Mouse (Mus musculus) embryonic facial prominence, embryonic 12.5 days (tissue): ENCODE measurements around the gene Aamp. TPM values are rescaled to one million over a fixed set of nuclear protein-coding genes. Genes with fewer than 3 reads are reported as not detected.

Source experiments
- ATAC-seq: fragments of 200-750 bp; cut with Nextera tagmentation; 2 replicates; pipeline ENCODE4 v1.8.0; 2017; ENCODE audit not compliant: insufficient number of reproducible peaks, insufficient read depth, low FRiP score, low TSS enrichment
- H3K27ac ChIP-seq: fragments of 300-500 bp; sonication (generic); 2 replicates; pipeline ENCODE4 v1.5.1; 2016; ENCODE audit warnings: mild to moderate bottlenecking
- H3K27me3 ChIP-seq: fragments of 300-500 bp; sonication (generic); 2 replicates; pipeline ENCODE4 v1.6.1; 2016; ENCODE audit warnings: mild to moderate bottlenecking, moderate library complexity
- H3K36me3 ChIP-seq: fragments of 300-500 bp; sonication (generic); 2 replicates; pipeline ENCODE4 v1.6.1; 2016; ENCODE audit warnings: mild to moderate bottlenecking
- H3K4me1 ChIP-seq: fragments of 300-500 bp; sonication (generic); 2 replicates; pipeline ENCODE4 v1.6.1; 2016
- H3K4me2 ChIP-seq: fragments of 300-500 bp; sonication (generic); replicated peaks from 2 replicates; pipeline ENCODE4 v1.6.1; 2016; ENCODE audit warnings: mild to moderate bottlenecking, moderate library complexity
- H3K4me3 ChIP-seq: fragments of 300-500 bp; sonication (generic); 2 replicates; pipeline ENCODE4 v1.5.1; 2016; ENCODE audit warnings: mild to moderate bottlenecking
- H3K9ac ChIP-seq: fragments of 300-500 bp; sonication (generic); 2 replicates; pipeline ENCODE4 v1.6.1; 2016; ENCODE audit warnings: mild to moderate bottlenecking, moderate library complexity
- H3K9me3 ChIP-seq: fragments of 300-500 bp; sonication (generic); 2 replicates; pipeline ENCODE4 v1.6.1; 2016; ENCODE audit warnings: mild to moderate bottlenecking, moderate library complexity
- WGBS: fragments of 180-500 bp; shearing (Covaris S2); methylation state at CpG from one replicate; pipeline ENCODE4 v1.1.7; 2016; 5-methylcytosine and 5-hydroxymethylcytosine counted together
- polyA plus RNA-seq: library from polyadenylated mRNA; unstranded; fragments of >200 nt; fragmentation: Nextera tagmentation; extraction: Ambion mirVana; gene quantifications from 2 replicates; pipeline ENCODE4 v1.2.1, GENCODE M21; 2016

Aamp gene
- polyA plus RNA-seq, 1 experiment from 2014 or later, result 211 TPM

DNA sequence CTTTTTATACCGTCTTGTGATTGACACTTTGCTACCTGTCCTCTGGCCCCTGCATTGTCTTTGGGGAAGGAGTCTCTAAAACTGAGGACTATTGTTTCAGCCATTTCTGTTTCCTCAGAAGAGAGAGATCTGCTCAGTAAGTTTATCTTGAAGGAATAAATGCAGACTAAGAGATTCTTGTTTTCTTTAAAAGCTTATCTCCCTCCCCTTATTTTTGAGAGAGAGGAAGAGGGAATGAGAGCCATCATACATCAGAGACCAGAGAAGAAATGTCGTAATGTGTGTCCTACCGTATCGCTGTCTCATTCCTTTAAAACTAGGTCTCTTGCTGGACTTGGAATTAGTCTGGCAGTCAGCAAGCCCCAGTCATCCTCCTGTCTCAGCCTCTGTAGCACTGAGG lies 43.7 kb downstream of the Aamp start:
- H3K9ac ChIP-seq, result no peak overlapping the region
- peaks cover 32% of the 10 kb centered on the region for H3K4me1 ChIP-seq
- 83% methylated on average over 4 of the region's 4 CpGs for WGBS
- no peak overlapping the region for H3K4me2 ChIP-seq
- H3K4me3 ChIP-seq, result no peak overlapping the region
- H3K27me3 ChIP-seq, result no peaks in the 10 kb centered on the region
- H3K36me3 ChIP-seq, result no peaks in the 10 kb centered on the region
- no peaks in the 10 kb centered on the region for H3K9me3 ChIP-seq
- H3K27ac ChIP-seq, result peak overlapping the region; percentile 52; the same call in 1 of the 2 replicates
- no peak for ATAC-seq

DNA sequence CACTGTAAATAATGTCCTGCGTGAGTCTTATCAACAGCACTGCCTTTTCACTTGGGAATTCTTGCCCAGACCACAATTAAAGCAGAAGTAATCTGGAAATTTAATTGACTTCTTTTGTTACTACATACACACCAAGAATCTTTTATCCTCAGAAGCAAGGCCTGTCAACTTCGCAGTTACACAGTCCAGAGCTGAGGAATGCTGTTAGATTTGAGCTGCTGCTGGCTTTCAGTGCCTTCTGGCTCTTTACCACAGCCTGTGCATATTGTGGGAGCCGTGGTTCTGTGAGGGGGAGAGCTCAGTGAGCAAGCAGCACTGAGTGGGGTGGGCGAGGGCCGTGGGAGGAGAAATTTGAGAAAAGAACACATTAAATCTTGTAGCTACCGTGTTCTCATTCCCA lies 44.2 kb downstream of the Aamp start:
- H3K4me3 ChIP-seq, result no peak overlapping the region
- no peak overlapping the region for H3K9ac ChIP-seq
- peaks cover 32% of the 10 kb centered on the region for H3K4me1 ChIP-seq
- H3K9me3 ChIP-seq, result no peaks in the 10 kb centered on the region
- WGBS, result 53% methylated on average over 6 of the region's 6 CpGs
- no peak overlapping the region; the same call in 1 of the 2 replicates for H3K4me2 ChIP-seq
- H3K27me3 ChIP-seq, result no peaks in the 10 kb centered on the region
- H3K27ac ChIP-seq, result peak overlapping the region; percentile 52
- no peaks in the 10 kb centered on the region for H3K36me3 ChIP-seq
- peak; percentile 22; the same call in 1 of the 2 replicates for ATAC-seq

DNA sequence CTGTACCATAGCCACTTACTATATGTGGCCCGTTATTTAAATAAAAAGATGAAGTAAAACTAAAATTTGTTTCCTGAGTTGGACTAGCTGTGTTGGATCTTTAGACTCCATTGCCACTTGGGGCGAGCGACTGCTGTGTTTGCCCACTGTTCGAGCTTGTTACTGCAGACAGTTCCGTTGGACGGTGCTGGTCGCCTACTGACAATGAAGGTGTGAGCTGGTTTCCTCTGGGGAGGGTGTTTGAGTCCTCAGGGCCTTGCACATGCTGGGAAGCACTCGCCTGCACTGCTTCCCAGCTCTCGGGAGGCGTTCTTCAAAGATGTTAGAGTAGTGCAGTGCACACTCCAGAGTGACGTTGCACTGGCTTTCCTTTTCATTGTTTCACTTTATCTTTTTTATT lies 44.9 kb downstream of the Aamp start:
- H3K4me3 ChIP-seq, result no peak overlapping the region
- 0 out of 2 replicates have a peak overlapping the region, but pooled peaks have one; percentile 30 for H3K27ac ChIP-seq
- H3K9ac ChIP-seq, result no peak overlapping the region
- H3K4me1 ChIP-seq, result peaks cover 32% of the 10 kb centered on the region
- H3K36me3 ChIP-seq, result no peaks in the 10 kb centered on the region
- WGBS, result 55% methylated on average over 11 of the region's 11 CpGs
- H3K27me3 ChIP-seq, result no peaks in the 10 kb centered on the region
- ATAC-seq, result no peak
- H3K4me2 ChIP-seq, result peak overlapping the region; percentile 22; the same call in 1 of the 2 replicates
- no peaks in the 10 kb centered on the region for H3K9me3 ChIP-seq

GRCm38 (mm10) chr1:74239162-74239561 lies 45.4 kb downstream of the Aamp start:
- peak overlapping the region; percentile 22; the same call in 1 of the 2 replicates for H3K4me2 ChIP-seq
- H3K9ac ChIP-seq, result no peak overlapping the region
- 66% methylated on average over 7 of the region's 7 CpGs for WGBS

DNA sequence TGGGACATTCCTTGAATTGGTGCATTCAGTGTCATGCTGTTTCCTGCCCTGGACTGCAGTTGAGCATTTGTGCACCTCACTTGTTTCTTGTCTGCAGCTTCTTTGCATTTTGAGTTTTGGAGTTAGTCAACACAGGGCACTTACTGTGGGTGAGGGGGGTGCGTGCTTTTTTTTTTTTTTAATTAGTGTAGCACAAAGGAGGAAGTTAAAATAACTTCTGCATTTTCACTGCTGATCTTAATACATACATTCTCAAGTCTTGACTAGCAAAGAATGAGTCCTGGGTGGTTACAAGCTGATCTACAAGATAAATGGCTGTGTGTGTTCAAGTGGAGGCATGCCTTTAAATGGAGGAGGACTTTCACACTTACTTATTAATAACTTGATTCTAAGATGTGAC lies 46.4 kb downstream of the Aamp start:
- Histone ChIP-seq H3K36me3 (no peaks in the 10 kb centered on the region), H3K27ac (no peak overlapping the region), H3K27me3 (no peaks in the 10 kb centered on the region), H3K4me3 (peak overlapping the region; percentile 87), H3K9me3 (no peaks in the 10 kb centered on the region), H3K4me1 (peaks cover 32% of the 10 kb centered on the region), H3K4me2 (peak overlapping the region; percentile 79), H3K9ac (peak overlapping the region; percentile 83)
- 68% methylated on average over 1 of the region's 1 CpGs for WGBS
- ATAC-seq, result no peak

More at GRCm38 (mm10) chr1:74239162-74239561, 45.4 kb downstream of the Aamp start:
- no peak for ATAC-seq
- Histone ChIP-seq H3K27me3 (no peaks in the 10 kb centered on the region), H3K4me1 (peaks cover 32% of the 10 kb centered on the region), H3K4me3 (no peak overlapping the region), H3K27ac (0 out of 2 replicates have a peak overlapping the region, but pooled peaks have one; percentile 30), H3K36me3 (no peaks in the 10 kb centered on the region), H3K9me3 (no peaks in the 10 kb centered on the region)

- Histone ChIP-seq H3K4me3 (peak overlapping the region; percentile 87), H3K27ac (no peak overlapping the region), H3K27me3 (no peaks in the 10 kb centered on the region), H3K36me3 (no peaks in the 10 kb centered on the region), H3K4me2 (peak overlapping the region; percentile 79), H3K9ac (peak overlapping the region; percentile 83), H3K9me3 (no peaks in the 10 kb centered on the region), H3K4me1 (peaks cover 32% of the 10 kb centered on the region)
- 38% methylated on average over 5 of the region's 5 CpGs for WGBS
- no peak for ATAC-seq
Measured at GRCm38 (mm10) chr1:74237671-74238070, 46.9 kb downstream of the Aamp start.

- no peaks in the 10 kb centered on the region for H3K36me3 ChIP-seq
- ATAC-seq, result 0 out of 2 replicates have a peak, but pooled peaks have one; percentile 44
- H3K4me1 ChIP-seq, result peaks cover 32% of the 10 kb centered on the region
- peak overlapping the region; percentile 79 for H3K4me2 ChIP-seq
- peak overlapping the region; percentile 84 for H3K27ac ChIP-seq
- H3K9me3 ChIP-seq, result no peaks in the 10 kb centered on the region
- 1% methylated on average over 48 of the region's 57 CpGs for WGBS
- H3K9ac ChIP-seq, result peak overlapping the region; percentile 83
- H3K4me3 ChIP-seq, result peak overlapping the region; percentile 87
- H3K27me3 ChIP-seq, result no peaks in the 10 kb centered on the region
Measured at GRCm38 (mm10) chr1:74236590-74237317, 47.8 kb downstream of the Aamp start.

- Histone ChIP-seq H3K27me3 (no peaks in the 10 kb centered on the region), H3K4me3 (peak within 1 kb of the TSS; percentile 87), H3K9ac (peak within 1 kb of the TSS; percentile 83), H3K9me3 (no peaks in the 10 kb centered on the region), H3K36me3 (no peaks in the 10 kb centered on the region), H3K4me2 (peak within 1 kb of the TSS; percentile 79), H3K4me1 (peaks cover 32% of the 10 kb centered on the region), H3K27ac (peak within 1 kb of the TSS; percentile 84)
- ATAC-seq, result peak; percentile 84
- 2% methylated on average over 48 of the region's 55 CpGs for WGBS
Measured at GRCm38 (mm10) chr1:74235938-74236589, 48.5 kb downstream of the Aamp start, which contains the start of gene Arpc2. Gene Arpc2, plus strand, starts transcription at chr1:74236084.

- no peaks in the 10 kb centered on the region for H3K27me3 ChIP-seq
- no peaks in the 10 kb centered on the region for H3K9me3 ChIP-seq
- H3K36me3 ChIP-seq, result no peaks in the 10 kb centered on the region
- ATAC-seq, result no peak
- H3K4me2 ChIP-seq, result no peak overlapping the region
- 71% methylated on average over 1 of the region's 1 CpGs for WGBS
- H3K4me3 ChIP-seq, result no peak overlapping the region
- H3K9ac ChIP-seq, result no peak overlapping the region
- no peak overlapping the region for H3K27ac ChIP-seq
- no peaks in the 10 kb centered on the region for H3K4me1 ChIP-seq
Measured at GRCm38 (mm10) chr1:74230992-74231391, 53.5 kb downstream of the Aamp start.

- Histone ChIP-seq H3K4me3 (no peak overlapping the region), H3K9me3 (no peaks in the 10 kb centered on the region), H3K27ac (no peak overlapping the region), H3K36me3 (no peaks in the 10 kb centered on the region), H3K27me3 (no peaks in the 10 kb centered on the region), H3K4me2 (no peak overlapping the region), H3K4me1 (no peaks in the 10 kb centered on the region), H3K9ac (no peak overlapping the region)
- 77% methylated on average over 2 of the region's 2 CpGs for WGBS
- no peak for ATAC-seq
Measured at GRCm38 (mm10) chr1:74229942-74230341, 54.6 kb downstream of the Aamp start.
